Mouse (Mus musculus) frontal cortex, postnatal 36 days (tissue): Measurements from ENCODE around the gene Ptprn2.

Source experiments
- DNase-seq, 2 experiments: peaks; one replicate each; pipeline ENCODE4 v3.0.0; 2022; ENCODE audit warnings: low spot score in 2 of 2

The Ptprn2 gene

DNA sequence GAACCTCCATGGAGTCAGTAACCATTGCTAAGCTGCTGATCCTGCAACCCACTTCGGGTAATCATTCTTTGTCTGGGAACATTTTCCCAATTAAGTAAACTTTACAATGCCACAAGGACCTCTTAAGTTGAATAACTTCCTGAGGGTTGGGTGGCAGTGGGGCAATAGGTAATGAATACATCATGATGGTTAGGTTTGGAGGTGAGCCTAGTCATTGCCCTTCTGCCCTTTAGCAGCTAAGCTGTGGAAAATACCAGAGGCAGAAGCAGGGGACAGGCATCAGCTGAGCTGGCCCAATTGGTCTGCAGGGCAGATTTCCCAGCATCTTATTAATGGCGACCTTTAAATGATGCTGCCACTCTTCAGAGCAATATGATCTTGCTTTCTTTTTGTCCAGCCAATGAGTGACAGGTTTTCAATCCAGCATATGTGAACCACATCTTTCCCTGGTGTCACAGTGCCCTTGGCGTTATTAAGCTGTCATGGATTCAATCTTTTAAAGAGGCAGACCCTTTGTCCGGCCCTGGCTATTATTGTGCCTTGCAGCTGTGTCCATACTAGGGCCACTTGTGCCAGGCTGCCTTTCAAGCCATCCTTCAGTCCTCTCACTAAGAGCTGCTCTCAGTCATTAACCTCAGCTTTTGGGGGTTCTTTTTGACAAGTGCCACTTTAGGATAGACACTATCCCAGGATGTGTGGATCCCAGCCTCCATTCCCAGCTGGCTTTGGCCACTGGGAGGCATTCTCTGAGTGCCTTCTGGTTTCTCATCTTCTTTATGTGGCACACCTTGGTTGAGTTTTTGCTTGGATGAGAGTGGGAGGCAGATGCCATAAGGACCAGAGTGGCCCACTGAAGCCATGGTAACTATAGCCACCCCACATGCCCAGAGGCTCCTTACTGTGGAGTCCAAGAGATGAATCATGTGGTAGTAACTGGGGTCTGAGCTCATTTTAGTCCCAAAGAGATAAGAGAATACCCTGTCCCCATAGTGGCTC lies 292.9 kb downstream of the Ptprn2 start:
- no peak for DNase-seq

DNA sequence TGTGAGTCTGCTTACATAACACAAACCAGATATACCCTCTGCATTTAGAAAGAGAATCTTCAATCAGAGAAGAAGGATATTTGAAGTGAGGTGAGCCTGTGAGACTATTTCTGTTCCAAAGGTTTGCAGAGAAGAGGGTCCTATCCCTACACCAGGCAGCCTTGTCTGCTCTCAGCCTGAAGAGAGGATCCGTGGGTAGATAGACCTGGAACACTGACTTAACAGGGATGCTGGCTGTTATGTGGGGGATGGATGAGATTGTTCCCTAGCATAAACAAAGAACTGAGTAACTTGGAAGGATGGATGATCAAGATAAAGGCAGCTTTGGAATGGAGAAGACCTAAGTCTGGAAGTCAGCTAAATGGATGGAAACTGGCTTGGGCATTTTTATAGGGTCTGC lies 294.9 kb downstream of the Ptprn2 start:
- DNase-seq: no peak

DNA sequence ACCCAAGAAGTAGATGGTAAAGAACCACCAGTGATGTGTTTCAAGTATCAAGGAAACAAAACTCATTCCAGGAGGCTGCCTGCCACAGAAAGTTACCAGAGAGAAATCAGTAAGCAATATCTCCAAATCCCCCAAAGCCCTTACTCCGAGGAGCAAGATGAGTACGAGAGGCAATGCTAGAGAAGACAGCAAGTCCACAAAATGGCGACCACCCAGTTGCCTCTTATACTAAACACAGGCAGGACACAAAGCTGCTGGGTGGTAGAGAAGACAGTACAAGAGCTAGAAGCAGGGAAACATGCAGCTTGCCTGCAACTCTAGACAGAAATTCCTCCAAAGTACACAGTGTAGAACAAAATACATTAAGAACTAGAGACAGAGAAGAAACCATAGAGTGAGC lies 300.2 kb downstream of the Ptprn2 start:
- DNase-seq: no peak

DNA sequence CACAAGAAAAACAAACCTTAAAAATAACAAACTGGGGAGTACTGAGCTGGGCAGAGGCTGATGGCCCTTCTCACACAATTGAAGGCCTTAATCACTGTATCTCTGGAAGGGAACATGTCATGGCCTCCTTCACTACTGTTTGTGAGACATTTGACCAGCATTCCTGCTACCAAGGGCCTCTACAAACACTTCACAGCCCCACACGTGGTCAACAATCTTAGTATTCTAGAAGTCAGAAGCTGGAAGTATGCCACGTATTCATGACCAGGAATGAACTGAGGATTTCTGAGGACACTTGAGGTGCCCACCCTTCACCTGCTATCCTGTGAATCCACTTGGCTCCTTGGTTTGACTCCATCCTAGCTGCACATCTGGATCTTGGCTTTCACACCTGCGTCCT lies 302.8 kb downstream of the Ptprn2 start:
- no peak for DNase-seq

DNA sequence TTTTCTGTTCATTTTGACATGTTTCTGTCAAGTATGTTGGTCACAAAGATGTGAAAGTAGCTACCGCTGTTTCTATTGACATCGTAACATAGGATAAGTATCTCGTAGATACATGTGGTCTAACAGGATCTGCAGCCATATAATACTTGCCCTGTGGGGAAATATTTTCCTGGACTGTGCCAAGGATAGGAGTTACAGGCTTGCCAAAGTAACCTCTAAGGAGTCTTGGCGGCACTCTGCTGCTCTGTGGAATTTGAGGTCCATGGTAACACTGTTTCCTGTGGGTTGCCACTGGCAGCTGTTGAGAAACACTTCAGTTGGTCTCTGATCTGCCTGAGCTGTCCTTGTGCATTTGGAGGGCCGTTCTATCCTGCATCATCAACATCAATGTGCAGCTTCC lies 317.8 kb downstream of the Ptprn2 start:
- no peak for DNase-seq

DNA sequence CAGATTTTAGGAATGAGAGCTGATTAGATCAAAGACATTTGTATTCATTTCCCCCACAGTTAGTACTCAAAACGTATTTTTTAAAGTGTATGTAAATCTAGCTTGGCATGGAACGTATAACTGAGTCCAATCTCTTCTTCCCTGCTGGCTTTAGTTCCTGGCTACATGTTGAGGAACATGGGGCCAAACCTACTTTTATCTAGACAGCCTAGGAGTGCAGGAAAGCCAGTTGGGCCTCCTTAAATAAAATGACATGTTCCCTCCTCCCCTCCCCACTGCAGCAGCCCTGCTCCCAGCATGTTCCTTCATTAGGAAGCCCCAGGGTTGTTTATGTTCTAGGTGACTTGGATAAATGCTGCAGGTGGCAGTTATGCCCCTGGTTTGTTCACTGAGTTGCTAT lies 319.2 kb downstream of the Ptprn2 start:
- no peak for DNase-seq

DNA sequence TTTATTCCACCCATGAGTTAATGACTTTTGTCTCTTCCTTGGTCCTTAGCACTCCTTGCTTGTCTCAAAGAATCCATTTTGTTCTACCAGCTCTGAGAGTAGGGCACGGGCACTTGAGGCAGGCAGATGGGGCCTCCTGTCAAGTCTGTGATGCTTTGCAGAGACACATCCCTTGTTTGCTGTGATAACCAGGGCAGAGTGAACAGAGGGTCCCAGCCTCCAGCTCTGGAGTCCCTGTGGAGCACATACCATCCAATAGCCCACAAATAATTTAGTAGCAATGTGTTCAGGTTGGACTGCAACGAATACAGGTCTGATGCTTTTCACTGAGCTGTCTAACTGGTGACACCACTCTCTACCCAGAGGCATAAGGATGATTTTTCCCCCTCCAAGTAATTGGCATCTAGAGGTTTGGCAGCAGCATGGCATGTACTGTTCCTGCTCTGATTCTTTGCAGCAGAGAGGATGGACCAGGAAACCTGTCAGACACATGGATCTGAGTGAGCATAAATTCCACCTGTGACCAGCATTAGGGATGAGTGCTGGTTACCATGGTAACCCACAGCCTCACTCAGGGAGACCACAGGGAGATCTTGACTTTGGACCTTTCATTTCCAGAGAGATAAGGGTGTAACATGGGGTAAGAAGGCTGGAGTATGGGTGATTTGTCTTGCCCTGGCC lies 319.7 kb downstream of the Ptprn2 start:
- DNase-seq: no peak

DNA sequence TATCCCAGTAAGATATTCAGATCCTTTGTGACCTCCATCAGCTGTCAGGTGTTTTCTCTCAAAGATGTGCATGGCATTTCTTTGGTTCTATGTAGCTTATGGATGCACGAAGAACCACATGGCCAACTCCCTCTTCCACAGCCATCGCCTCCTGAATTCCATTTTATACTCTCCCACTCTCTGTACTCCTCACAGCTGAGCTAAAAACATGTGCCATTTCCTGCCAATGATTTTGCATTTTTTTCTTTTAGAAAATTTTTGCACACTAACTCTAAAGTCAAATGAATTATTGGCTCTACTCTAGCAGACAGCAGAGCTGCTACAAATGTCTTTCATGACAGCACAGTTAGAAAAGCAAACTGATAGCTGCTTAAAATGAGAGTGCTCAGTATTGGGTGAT lies 320.6 kb downstream of the Ptprn2 start:
- peak; percentile 26 to 53 for DNase-seq

DNA sequence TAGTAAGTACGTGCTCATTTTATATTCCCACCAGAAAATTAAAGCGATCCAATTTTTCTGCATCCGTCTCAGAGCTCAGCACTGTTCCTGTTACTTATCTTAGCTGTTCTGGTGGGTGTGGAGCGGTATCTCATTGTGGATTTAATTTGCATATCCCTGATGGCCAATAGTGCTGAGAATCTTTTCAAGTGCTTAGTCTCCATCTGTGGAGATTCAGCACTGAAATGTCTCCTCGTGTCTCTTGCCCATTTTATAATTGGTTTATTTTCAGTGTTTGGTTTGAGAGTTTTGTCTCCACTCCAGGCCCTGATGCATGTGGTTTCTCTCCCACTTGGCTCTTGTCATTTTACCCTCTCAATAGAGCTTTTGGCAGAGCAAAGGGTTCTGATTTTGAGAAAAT lies 327.5 kb downstream of the Ptprn2 start:
- DNase-seq: peak; percentile 28 to 69

DNA sequence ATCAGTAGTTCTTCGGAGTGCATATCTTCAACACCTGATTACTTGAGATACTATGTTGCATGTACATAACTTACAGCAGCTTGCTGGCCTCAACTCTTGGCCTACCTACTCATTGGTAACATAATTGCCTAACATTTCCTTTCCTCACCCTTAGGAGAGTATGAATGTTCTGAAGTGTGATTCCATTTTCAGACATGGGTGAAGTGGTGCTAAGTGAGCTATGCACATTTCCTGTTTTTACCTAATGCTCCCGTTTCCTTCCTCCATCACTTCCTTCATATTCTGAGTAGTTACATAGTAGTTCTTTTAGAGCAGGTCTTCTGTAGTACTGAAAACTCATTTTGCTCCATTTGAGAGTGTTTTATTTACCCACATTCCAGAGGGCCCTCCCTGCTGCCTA lies 334.3 kb downstream of the Ptprn2 start:
- no peak for DNase-seq

DNA sequence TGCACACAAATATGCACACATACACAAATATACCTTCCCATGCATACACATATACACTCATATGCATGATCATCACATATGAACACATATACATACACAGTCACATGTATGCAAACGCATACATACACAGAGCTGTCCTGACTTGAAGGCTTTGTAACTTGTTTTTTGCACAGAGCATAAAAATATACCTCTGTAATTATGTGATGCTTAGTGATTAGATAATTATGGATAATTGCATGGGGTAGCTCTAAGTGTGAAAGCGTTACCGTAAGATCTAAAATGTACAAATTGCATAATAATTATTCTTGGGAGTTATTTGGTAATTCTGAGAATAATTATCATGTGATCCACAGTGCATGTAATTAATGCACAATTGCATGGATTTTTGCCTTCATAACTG lies 337.8 kb downstream of the Ptprn2 start:
- DNase-seq: no peak

DNA sequence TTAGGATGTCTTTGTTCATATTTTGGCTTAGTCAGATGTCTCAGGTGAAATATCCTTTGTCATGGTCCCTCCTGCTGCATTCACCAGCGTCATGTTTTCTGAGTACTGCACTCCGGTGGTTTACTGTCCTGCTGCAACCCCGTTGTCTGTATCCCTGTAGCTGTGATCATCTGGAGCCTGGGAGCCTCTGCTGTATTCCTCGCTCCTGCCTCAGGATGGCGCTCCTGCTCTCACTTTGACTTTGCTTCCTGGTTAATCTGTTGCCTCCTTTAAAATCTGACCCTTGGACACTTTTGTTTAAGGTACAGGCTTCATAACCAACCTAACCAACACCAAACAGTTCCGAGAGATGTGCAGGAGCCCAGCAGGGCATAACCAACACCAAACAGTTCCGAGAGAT lies 342.2 kb downstream of the Ptprn2 start:
- DNase-seq: no peak

DNA sequence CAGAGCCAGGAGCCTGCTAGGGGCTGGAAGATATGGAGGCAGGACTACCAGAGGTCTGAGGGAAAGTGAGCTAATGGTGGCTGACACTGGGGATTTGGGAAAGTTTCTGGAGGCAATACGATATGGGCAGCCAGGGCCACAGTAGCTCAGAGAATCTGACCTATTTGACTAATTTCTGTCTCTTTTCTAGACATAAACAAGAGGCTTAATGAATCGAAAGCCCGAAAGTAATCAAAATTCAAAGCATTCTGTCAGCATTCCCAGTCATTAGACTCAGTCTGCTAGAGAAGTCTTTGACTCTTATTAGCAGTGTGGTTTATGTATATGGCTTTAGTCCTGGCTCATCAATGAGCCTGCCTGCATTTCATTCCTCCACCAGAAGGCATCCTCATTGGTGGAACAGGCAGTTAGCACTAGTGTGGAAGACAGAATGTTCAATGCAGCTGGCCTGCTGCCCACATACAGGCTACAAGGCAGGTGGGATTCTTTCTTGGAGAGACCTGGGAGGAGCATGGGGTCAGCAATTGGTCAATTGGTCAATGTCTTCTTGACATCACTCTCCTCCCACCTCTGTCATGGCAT lies 353.2 kb downstream of the Ptprn2 start:
- no peak for DNase-seq

DNA sequence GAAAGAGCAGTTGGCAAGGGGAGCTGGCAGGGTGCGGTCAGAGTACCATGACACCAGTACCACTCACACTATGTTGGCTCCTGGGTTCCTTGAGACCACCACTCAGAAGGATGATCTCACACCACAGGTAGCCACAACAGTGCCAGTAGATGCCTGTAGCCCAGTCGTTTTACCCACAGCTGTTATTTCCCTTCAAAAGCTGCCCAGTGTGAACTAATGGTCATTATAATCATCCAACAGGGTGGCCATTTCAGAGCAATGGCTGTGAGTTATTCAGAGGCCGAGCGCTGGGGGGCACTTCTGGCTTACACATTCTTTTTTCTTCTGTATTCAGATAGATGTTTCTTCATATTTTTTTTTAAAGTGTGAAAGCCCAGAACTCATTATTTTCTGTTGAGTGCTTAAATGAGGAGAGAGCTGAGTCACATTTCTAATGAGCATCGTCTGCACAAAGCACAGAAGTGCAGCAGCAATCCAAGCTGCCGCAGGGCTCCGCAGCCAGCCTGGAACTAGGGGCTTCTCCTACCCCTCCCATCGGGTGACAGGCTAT lies 357.3 kb downstream of the Ptprn2 start:
- peak in 1 of 2 experiments; percentile 37 for DNase-seq

DNA sequence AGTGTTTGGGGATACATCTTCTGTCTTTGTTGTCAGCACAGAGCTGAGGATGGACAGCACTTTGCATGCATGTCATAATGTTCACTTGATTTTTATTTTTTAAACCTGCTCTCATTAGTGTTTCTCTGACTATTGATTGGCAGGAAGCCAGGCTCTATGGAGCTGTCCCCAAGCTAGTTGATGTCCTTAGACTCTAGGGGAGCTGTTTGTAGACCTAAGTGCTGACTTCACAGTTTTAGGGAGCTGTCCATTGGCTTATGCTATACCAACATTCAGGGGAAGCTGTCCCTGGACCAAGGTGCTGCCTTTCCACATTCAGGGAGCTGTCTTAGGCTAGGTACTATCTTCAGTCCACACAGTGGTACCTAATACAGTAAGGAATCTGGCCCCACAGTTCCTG lies 360.7 kb downstream of the Ptprn2 start:
- no peak for DNase-seq

DNA sequence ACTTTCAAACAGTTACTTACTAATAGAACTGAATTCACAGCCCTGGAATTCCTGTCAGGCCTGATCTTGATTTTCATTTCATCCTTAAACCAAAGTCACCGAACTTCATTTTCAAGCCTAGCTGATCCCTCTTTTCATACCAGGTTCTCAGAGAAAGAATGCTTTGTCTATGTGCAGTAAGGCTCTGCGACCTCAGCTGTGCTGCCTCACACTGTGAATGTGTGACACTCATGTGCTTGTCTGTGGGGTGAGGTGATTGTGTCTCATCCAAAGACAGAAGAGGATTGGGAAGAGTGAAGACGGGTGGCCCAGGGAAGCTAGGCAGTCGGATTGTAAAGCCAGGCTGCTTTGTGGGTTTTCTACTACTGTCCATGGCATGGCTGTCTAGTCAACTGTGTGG lies 361.5 kb downstream of the Ptprn2 start:
- no peak for DNase-seq

DNA sequence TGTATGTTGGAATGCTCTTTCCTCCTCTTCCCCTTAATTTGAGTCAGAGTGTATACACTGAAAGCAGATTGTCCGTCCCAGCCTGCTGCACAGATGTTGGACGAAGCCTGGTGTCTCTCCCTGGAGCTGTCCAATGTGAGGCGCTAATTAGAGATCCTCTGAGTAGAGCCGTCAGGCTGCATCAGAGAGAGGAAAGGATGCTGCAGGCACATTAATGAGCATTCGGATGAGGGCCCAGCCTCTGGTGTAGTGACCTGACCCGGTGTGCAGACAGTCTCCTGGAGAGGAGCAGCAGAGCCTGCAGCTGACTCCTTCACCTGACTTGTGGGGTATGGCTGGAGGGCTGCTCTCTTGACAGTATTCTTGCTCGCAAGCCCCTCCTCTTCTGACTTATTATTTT lies 370.8 kb downstream of the Ptprn2 start:
- DNase-seq: no peak

DNA sequence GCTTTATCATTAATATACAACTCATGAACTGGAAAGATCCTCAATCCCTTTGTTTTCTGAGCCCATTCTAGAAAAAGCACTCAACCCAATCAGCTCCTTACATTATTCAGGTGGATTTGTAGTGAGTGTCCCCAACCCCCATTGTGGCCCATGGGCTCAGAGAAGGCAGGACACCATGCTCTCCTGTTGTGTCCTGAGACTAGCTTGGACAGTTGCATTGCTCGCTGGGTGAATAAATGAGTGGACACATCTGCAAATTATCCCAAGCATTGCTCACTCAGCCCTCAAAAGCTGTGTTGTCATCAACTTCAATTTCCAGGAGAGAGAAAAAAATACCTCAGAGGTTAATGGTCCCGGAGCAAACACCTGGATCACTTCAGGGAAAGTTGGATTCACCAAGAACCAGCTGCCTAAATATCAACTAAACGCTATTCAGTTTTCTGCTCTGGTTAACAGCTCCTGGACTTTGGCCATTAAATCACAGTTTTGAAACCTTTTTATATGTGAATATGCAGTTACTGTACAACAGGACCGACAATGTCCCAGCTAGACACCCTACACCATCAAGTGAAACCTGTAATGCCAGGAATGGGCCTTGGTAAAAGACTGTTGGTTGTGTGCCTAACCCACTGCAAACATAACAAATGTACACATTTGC lies 376.0 kb downstream of the Ptprn2 start:
- DNase-seq: no peak

DNA sequence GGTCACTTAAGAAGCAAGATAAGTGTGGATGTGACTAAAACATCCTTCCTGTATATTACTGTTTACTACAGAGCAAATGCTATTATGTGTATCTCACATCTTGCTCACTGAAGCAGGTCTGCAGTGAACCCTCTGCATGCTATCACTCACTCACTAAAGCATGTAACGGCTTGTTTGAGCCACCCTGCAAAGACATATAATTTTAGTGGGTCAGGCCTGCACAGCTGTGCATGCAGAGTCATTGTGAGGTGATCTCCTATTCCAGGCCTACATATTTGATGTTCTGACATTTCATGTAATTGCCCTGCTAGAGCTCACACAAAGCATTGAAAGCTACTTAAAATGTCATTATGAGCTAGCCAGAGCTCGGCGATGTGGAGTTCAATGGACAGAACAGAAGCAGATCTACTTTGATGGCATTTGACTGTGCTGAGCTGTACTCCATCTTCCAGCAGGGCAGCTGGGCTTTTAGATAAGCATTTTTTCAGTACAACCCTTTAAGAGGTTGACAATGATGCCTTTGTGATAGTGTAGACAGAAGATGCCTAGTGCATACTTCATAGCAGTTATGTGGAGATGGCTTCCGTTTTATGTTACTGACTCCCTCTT lies 377.9 kb downstream of the Ptprn2 start:
- no peak for DNase-seq

DNA sequence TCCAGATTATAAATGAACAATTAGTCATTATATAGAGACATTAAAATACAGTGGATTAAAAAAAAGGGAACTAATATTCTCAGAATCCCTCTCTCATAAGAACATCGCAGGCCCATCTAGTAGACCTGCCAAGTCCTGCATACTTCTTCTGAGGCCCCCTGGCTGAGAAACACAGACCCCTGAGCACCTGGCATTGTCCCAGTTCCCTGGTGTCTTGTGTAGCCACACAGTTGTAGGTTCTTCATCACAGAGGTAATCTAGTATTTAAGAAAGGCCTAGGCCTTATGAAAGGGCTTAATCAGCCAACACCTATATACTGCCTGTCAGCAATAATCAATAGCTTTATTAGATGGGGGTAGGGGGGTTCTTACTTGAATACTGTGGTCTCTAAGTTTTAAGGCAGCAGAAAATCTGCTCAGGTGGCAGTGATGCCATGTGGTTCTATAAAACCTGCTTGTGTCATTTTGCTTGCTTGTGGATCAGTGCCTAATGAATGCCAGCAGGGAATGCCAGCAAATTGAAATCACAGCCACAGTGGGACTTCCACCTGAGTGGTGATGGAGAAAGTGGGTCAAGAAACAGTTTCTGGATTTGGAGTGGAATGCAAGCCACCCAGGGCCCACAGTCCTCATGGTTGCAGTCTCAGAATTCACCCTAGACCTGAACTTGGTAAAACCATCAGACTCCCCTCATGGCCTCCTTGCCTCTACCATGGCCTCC lies 388.5 kb downstream of the Ptprn2 start:
- no peak for DNase-seq
